Mouse (Mus musculus): ENCODE measurements around the gene Ltc4s.

GRCm38 (mm10) chr11:50212060-50212739 is 26.2 kb downstream of the Ltc4s start:
- TF ChIP-seq CTCF (IDR thresholded peaks at IDR 0.05; ENCODE audit: low read depth, low read length) = no peak
- TF ChIP-seq POLR2AphosphoS5 (IDR thresholded peaks at IDR 0.05; ENCODE audit: insufficient replicate concordance, low read depth, low read length) = no peak
- TF ChIP-seq GATA1 (IDR thresholded peaks at IDR 0.05; ENCODE audit: borderline replicate concordance, low read length) = no peak
- TF ChIP-seq GATA2 (IDR thresholded peaks at IDR 0.05; ENCODE audit: borderline replicate concordance, low read depth, low read length) = no peak
